Mouse (Mus musculus) liver, postnatal 0 days (tissue): ENCODE data around the gene Lat2.

Experiments
- CTCF ChIP-seq: sonication (generic); IDR thresholded peaks from 2 replicates; pipeline ENCODE4 v1.5.1; 2016; ENCODE audit warnings: antibody characterized with exemption, low read depth
- EP300 ChIP-seq: IDR thresholded peaks from 2 replicates; pipeline ENCODE4 v1.6.1; 2016; ENCODE audit warnings: antibody characterized with exemption, low read depth, mild to moderate bottlenecking

- TF ChIP-seq CTCF, result no peak
- TF ChIP-seq EP300, result no peak
These were observed 6.3 kb upstream of the Lat2 start for GRCm38 (mm10) chr5:134621099-134621640.
